Mouse (Mus musculus): Measurements from ENCODE around the gene Kncn. TPM values are rescaled to one million over a fixed set of nuclear protein-coding genes. Genes with fewer than 3 reads are reported as not detected.

Gene Kncn
- polyA plus RNA-seq, 1 experiment from 2014 or later: not detected

GRCm38 (mm10) chr4:115908641-115909040 is 24.4 kb downstream of the Kncn start:
- no peaks in the 10 kb centered on the region for H3K36me3 ChIP-seq (ENCODE audit: control insufficient read depth, insufficient read depth)
- no peak overlapping the region for H3K4me3 ChIP-seq (ENCODE audit: low read depth, low read length)
- no peak for ATAC-seq (ENCODE audit: low read depth)
- H3K9me3 ChIP-seq (replicated peaks; ENCODE audit: control insufficient read depth, low read length): no peaks in the 10 kb centered on the region
- no peak overlapping the region for H3K27ac ChIP-seq (ENCODE audit: low read length)
- WGBS (ENCODE audit: insufficient replicate concordance): 22% methylated on average over 7 of the region's 7 CpGs
- no peak overlapping the region for H3K9ac ChIP-seq (ENCODE audit: low read depth, low read length)
- no peak overlapping the region for H3K4me2 ChIP-seq (ENCODE audit: low read depth, low read length)
- peaks cover 31% of the 10 kb centered on the region for H3K27me3 ChIP-seq (ENCODE audit: control insufficient read depth, insufficient read depth, low read depth, low read length)
- H3K4me1 ChIP-seq (ENCODE audit: control insufficient read depth, low read depth, low read length): no peaks in the 10 kb centered on the region

- no peak overlapping the region for H3K4me3 ChIP-seq (ENCODE audit: low read depth, low read length)
- no peak overlapping the region for H3K4me2 ChIP-seq (ENCODE audit: low read depth, low read length)
- H3K9me3 ChIP-seq (replicated peaks; ENCODE audit: control insufficient read depth, low read length): no peaks in the 10 kb centered on the region
- H3K9ac ChIP-seq (ENCODE audit: low read depth, low read length): no peak overlapping the region
- H3K27ac ChIP-seq (ENCODE audit: low read length): no peak overlapping the region
- peaks cover 9% of the 10 kb centered on the region for H3K27me3 ChIP-seq (ENCODE audit: control insufficient read depth, insufficient read depth, low read depth, low read length)
- H3K36me3 ChIP-seq (ENCODE audit: control insufficient read depth, insufficient read depth): no peaks in the 10 kb centered on the region
- H3K4me1 ChIP-seq (ENCODE audit: control insufficient read depth, low read depth, low read length): no peaks in the 10 kb centered on the region
- 32% methylated on average over 4 of the region's 4 CpGs for WGBS (ENCODE audit: insufficient replicate concordance)
- ATAC-seq (ENCODE audit: low read depth): no peak
Measured at GRCm38 (mm10) chr4:115911586-115911985, 27.4 kb downstream of the Kncn start.

- Histone ChIP-seq H3K27me3 (ENCODE audit: control insufficient read depth, insufficient read depth, low read depth, low read length) (peaks cover 19% of the 10 kb centered on the region), H3K4me3 (ENCODE audit: low read depth, low read length) (no peak overlapping the region), H3K36me3 (ENCODE audit: control insufficient read depth, insufficient read depth) (no peaks in the 10 kb centered on the region), H3K9ac (ENCODE audit: low read depth, low read length) (no peak overlapping the region), H3K9me3 (replicated peaks; ENCODE audit: control insufficient read depth, low read length) (no peaks in the 10 kb centered on the region), H3K4me1 (ENCODE audit: control insufficient read depth, low read depth, low read length) (no peaks in the 10 kb centered on the region), H3K27ac (ENCODE audit: low read length) (no peak overlapping the region), H3K4me2 (ENCODE audit: low read depth, low read length) (no peak overlapping the region)
- no peak for ATAC-seq (ENCODE audit: low read depth)
- WGBS (ENCODE audit: insufficient replicate concordance): 66% methylated on average over 16 of the region's 16 CpGs
Measured at GRCm38 (mm10) chr4:115919911-115920310, 35.7 kb downstream of the Kncn start.

- Histone ChIP-seq H3K9me3 (replicated peaks; ENCODE audit: control insufficient read depth, low read length) (no peaks in the 10 kb centered on the region), H3K4me3 (ENCODE audit: low read depth, low read length) (no peak overlapping the region), H3K36me3 (ENCODE audit: control insufficient read depth, insufficient read depth) (no peaks in the 10 kb centered on the region), H3K27me3 (ENCODE audit: control insufficient read depth, insufficient read depth, low read depth, low read length) (peaks cover 13% of the 10 kb centered on the region), H3K9ac (ENCODE audit: low read depth, low read length) (no peak overlapping the region), H3K4me1 (ENCODE audit: control insufficient read depth, low read depth, low read length) (no peaks in the 10 kb centered on the region), H3K4me2 (ENCODE audit: low read depth, low read length) (no peak overlapping the region), H3K27ac (ENCODE audit: low read length) (no peak overlapping the region)
- WGBS (ENCODE audit: insufficient replicate concordance): 65% methylated on average over 5 of the region's 5 CpGs
- ATAC-seq (ENCODE audit: low read depth): no peak
Measured at GRCm38 (mm10) chr4:115922688-115923087, 38.5 kb downstream of the Kncn start.

- H3K27ac ChIP-seq (ENCODE audit: low read length): no peak overlapping the region
- no peaks in the 10 kb centered on the region for H3K9me3 ChIP-seq (replicated peaks; ENCODE audit: control insufficient read depth, low read length)
- no peaks in the 10 kb centered on the region for H3K4me1 ChIP-seq (ENCODE audit: control insufficient read depth, low read depth, low read length)
- no peak overlapping the region for H3K4me3 ChIP-seq (ENCODE audit: low read depth, low read length)
- no peak overlapping the region for H3K9ac ChIP-seq (ENCODE audit: low read depth, low read length)
- no peak for ATAC-seq (ENCODE audit: low read depth)
- H3K36me3 ChIP-seq (ENCODE audit: control insufficient read depth, insufficient read depth): no peaks in the 10 kb centered on the region
- WGBS (ENCODE audit: insufficient replicate concordance): 64% methylated on average over 16 of the region's 16 CpGs
- H3K27me3 ChIP-seq (ENCODE audit: control insufficient read depth, insufficient read depth, low read depth, low read length): peaks cover 6% of the 10 kb centered on the region
- no peak overlapping the region for H3K4me2 ChIP-seq (ENCODE audit: low read depth, low read length)
Measured at GRCm38 (mm10) chr4:115923262-115923880, 39.2 kb downstream of the Kncn start.

- Histone ChIP-seq H3K4me3 (ENCODE audit: low read depth, low read length) (no peak overlapping the region), H3K27ac (ENCODE audit: low read length) (no peak overlapping the region), H3K9ac (ENCODE audit: low read depth, low read length) (no peak overlapping the region), H3K36me3 (ENCODE audit: control insufficient read depth, insufficient read depth) (no peaks in the 10 kb centered on the region), H3K4me2 (ENCODE audit: low read depth, low read length) (no peak overlapping the region), H3K27me3 (ENCODE audit: control insufficient read depth, insufficient read depth, low read depth, low read length) (peaks cover 30% of the 10 kb centered on the region), H3K4me1 (ENCODE audit: control insufficient read depth, low read depth, low read length) (no peaks in the 10 kb centered on the region), H3K9me3 (replicated peaks; ENCODE audit: control insufficient read depth, low read length) (no peaks in the 10 kb centered on the region)
- ATAC-seq (ENCODE audit: low read depth): no peak
- WGBS (ENCODE audit: insufficient replicate concordance): 40% methylated on average over 7 of the region's 7 CpGs
Measured at GRCm38 (mm10) chr4:115927637-115928036, 43.4 kb downstream of the Kncn start.

GRCm38 (mm10) chr4:115931556-115932088 is 47.4 kb downstream of the Kncn start:
- 47% methylated on average over 13 of the region's 13 CpGs for WGBS (ENCODE audit: insufficient replicate concordance)

GRCm38 (mm10) chr4:115935835-115936581 is 51.8 kb downstream of the Kncn start:
- Histone ChIP-seq H3K27me3 (ENCODE audit: control insufficient read depth, insufficient read depth, low read depth, low read length) (peaks cover 99% of the 10 kb centered on the region), H3K4me1 (ENCODE audit: control insufficient read depth, low read depth, low read length) (no peaks in the 10 kb centered on the region), H3K4me3 (ENCODE audit: low read depth, low read length) (no peak overlapping the region), H3K27ac (ENCODE audit: low read length) (no peak overlapping the region), H3K4me2 (ENCODE audit: low read depth, low read length) (no peak overlapping the region), H3K9ac (ENCODE audit: low read depth, low read length) (no peak overlapping the region), H3K36me3 (ENCODE audit: control insufficient read depth, insufficient read depth) (no peaks in the 10 kb centered on the region), H3K9me3 (replicated peaks; ENCODE audit: control insufficient read depth, low read length) (no peaks in the 10 kb centered on the region)
- under 1% methylated on average over 36 of the region's 36 CpGs for WGBS (ENCODE audit: insufficient replicate concordance)
- ATAC-seq (ENCODE audit: low read depth): no peak

More at GRCm38 (mm10) chr4:115931556-115932088, 47.4 kb downstream of the Kncn start:
- no peaks in the 10 kb centered on the region for H3K9me3 ChIP-seq (replicated peaks; ENCODE audit: control insufficient read depth, low read length)
- H3K27me3 ChIP-seq (ENCODE audit: control insufficient read depth, insufficient read depth, low read depth, low read length): peaks cover 70% of the 10 kb centered on the region
- no peak overlapping the region for H3K9ac ChIP-seq (ENCODE audit: low read depth, low read length)
- no peak overlapping the region for H3K4me2 ChIP-seq (ENCODE audit: low read depth, low read length)
- H3K36me3 ChIP-seq (ENCODE audit: control insufficient read depth, insufficient read depth): no peaks in the 10 kb centered on the region
- ATAC-seq (ENCODE audit: low read depth): no peak
- no peak overlapping the region for H3K4me3 ChIP-seq (ENCODE audit: low read depth, low read length)
- H3K27ac ChIP-seq (ENCODE audit: low read length): no peak overlapping the region
- no peaks in the 10 kb centered on the region for H3K4me1 ChIP-seq (ENCODE audit: control insufficient read depth, low read depth, low read length)

- H3K4me2 ChIP-seq (ENCODE audit: low read depth, low read length): no peak overlapping the region
- 2% methylated on average over 20 of the region's 20 CpGs for WGBS (ENCODE audit: insufficient replicate concordance)
- H3K36me3 ChIP-seq (ENCODE audit: control insufficient read depth, insufficient read depth): no peaks in the 10 kb centered on the region
- no peak overlapping the region for H3K27ac ChIP-seq (ENCODE audit: low read length)
- no peak for ATAC-seq (ENCODE audit: low read depth)
- no peak overlapping the region for H3K4me3 ChIP-seq (ENCODE audit: low read depth, low read length)
- no peaks in the 10 kb centered on the region for H3K9me3 ChIP-seq (replicated peaks; ENCODE audit: control insufficient read depth, low read length)
- H3K27me3 ChIP-seq (ENCODE audit: control insufficient read depth, insufficient read depth, low read depth, low read length): peaks cover 100% of the 10 kb centered on the region
- H3K4me1 ChIP-seq (ENCODE audit: control insufficient read depth, low read depth, low read length): no peaks in the 10 kb centered on the region
- no peak overlapping the region for H3K9ac ChIP-seq (ENCODE audit: low read depth, low read length)
Measured at GRCm38 (mm10) chr4:115936646-115937045, 52.4 kb downstream of the Kncn start.
